Mouse (Mus musculus) liver, embryonic 11.5 days (tissue): ENCODE results near the gene Car10. TPM values are rescaled to one million over a fixed set of nuclear protein-coding genes. Genes with fewer than 3 reads are reported as not detected.

Experiments
- ATAC-seq: fragments of 200-750 bp; cut with Nextera tagmentation; replicated peaks from 2 replicates; pipeline ENCODE4 v1.8.0; 2017; ENCODE audit warnings: moderate number of reproducible peaks, mild to moderate bottlenecking, moderate TSS enrichment, moderate library complexity; ENCODE audit not compliant: low FRiP score
- DNase-seq: peaks from one replicate; pipeline ENCODE4 v3.0.0-alpha.2; 2017; ENCODE audit warnings: low spot score
- H3K27ac ChIP-seq: fragments of 300-500 bp; sonication (generic); 2 replicates; pipeline ENCODE4 v1.5.1; 2014; ENCODE audit warnings: mild to moderate bottlenecking, low read depth, low read length, control low read depth
- H3K27me3 ChIP-seq: fragments of 300-500 bp; sonication (generic); replicated peaks from 2 replicates; pipeline ENCODE4 v1.6.1; 2014; ENCODE audit warnings: low read length, mixed read lengths; ENCODE audit not compliant: control insufficient read depth, insufficient read depth
- H3K36me3 ChIP-seq: fragments of 300-500 bp; sonication (generic); 2 replicates; pipeline ENCODE4 v1.6.1; 2014; ENCODE audit warnings: mild to moderate bottlenecking, low read length, moderate library complexity, mixed read lengths; ENCODE audit not compliant: control insufficient read depth, insufficient read depth
- H3K4me1 ChIP-seq: fragments of 300-500 bp; sonication (generic); replicated peaks from 2 replicates; pipeline ENCODE4 v1.6.1; 2014; ENCODE audit warnings: low read length, mixed read lengths; ENCODE audit not compliant: control insufficient read depth, insufficient read depth
- H3K4me2 ChIP-seq: fragments of 300-500 bp; sonication (generic); 2 replicates; pipeline ENCODE4 v1.6.1; 2014; ENCODE audit warnings: mild to moderate bottlenecking, control low read depth, moderate library complexity
- H3K4me3 ChIP-seq: fragments of 300-500 bp; sonication (generic); 2 replicates; pipeline ENCODE4 v1.5.1; 2014; ENCODE audit warnings: low read depth, low read length, control low read depth
- H3K9ac ChIP-seq: fragments of 300-500 bp; sonication (generic); 2 replicates; pipeline ENCODE4 v1.6.1; 2014; ENCODE audit warnings: low read depth, low read length, control low read depth
- H3K9me3 ChIP-seq: fragments of 300-500 bp; sonication (generic); 2 replicates; pipeline ENCODE4 v1.6.1; 2016; ENCODE audit warnings: low read length, inconsistent platforms, mixed read lengths; ENCODE audit not compliant: control insufficient read depth
- WGBS: fragments of 180-500 bp; shearing (Covaris S2); extraction: QIAGEN DNeasy Blood & Tissue Kit; methylation state at CpG from one replicate; pipeline ENCODE4 v1.1.7; 2014; 5-methylcytosine and 5-hydroxymethylcytosine counted together
- polyA plus RNA-seq: library from polyadenylated mRNA; unstranded; fragments of >200 nt; fragmentation: Nextera tagmentation; extraction: Ambion mirVana; gene quantifications from 2 replicates; pipeline ENCODE4 v1.2.1, GENCODE M21; 2014

The Car10 gene
- polyA plus RNA-seq, 1 experiment from 2014 or later, result 0.18 TPM

DNA sequence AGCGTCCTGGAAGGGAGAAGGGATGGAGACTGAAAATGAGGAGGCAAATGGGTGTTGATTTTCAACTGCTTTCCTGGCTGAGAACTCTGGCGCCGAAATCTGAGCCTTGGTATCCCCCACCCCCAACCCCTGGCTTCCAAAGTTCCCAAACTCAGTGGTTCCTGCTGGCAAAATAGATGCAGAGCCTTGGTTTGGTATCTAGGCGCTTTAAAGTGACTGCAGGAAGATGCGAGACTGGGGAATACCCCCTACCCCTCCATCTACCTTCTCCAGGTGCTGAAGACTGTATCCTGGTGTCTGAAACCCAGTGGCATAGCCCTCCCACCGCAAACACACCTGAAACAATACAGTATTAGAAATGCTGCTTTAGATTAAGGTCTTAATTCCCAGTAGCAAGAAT, 2.8 kb downstream of the Car10 start:
- Histone ChIP-seq H3K27me3 (peaks cover 48% of the 10 kb centered on the region), H3K9me3 (no peaks in the 10 kb centered on the region), H3K4me2 (no peak overlapping the region), H3K4me3 (no peak overlapping the region), H3K36me3 (no peaks in the 10 kb centered on the region), H3K27ac (no peak overlapping the region), H3K4me1 (peaks cover 4% of the 10 kb centered on the region; the same call in 1 of the 2 replicates), H3K9ac (no peak overlapping the region)
- DNase-seq (no peak), ATAC-seq (no peak)
- 6% methylated on average over 6 of the region's 6 CpGs for WGBS

DNA sequence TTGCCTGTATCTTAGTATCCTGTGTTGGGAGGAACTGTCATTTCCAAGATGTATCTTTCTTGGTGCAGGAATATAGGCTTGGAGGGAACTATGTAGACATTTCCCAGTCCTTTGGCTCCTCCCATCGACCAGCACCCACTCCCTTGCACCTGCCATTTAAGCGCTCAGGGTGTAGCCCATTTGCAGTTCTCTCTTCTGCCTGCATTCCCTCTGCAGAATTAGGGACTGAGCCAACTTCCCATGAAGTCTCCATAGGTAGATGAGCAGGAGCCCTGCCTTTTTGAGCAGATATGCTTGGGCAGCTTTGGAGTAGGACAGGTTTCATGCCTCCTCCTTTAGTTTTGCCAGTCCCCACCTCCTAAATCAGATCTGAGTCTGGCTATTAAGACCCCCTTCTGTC, 3.3 kb downstream of the Car10 start:
- DNase-seq (no peak), ATAC-seq (no peak)
- H3K27me3 ChIP-seq, result peaks cover 48% of the 10 kb centered on the region
- no peak overlapping the region for H3K4me3 ChIP-seq
- WGBS, result 8% methylated on average over 2 of the region's 2 CpGs
- H3K4me2 ChIP-seq, result no peak overlapping the region
- H3K36me3 ChIP-seq, result no peaks in the 10 kb centered on the region
- H3K9me3 ChIP-seq, result no peaks in the 10 kb centered on the region
- no peak overlapping the region for H3K27ac ChIP-seq
- no peak overlapping the region for H3K9ac ChIP-seq
- H3K4me1 ChIP-seq, result peaks cover 4% of the 10 kb centered on the region; the same call in 1 of the 2 replicates

DNA sequence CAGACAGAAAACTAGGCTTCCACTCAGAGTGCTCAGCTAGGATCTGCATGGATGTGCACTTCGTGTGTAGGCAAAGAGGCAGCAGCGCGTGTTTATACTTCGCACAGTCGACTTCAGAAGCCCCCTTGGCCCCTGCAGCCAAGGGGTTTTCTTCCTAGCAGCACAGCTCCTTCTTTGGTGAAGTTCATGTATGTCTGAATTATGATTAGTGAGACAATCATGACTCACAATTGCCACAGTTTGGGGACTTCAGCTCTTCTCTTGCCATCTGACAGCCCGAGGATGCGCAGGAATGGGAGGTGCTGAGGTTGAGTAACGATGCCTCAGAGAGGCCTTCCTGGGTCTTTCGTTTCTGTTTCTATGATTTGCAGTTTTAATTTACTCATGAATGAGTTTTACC, 4.5 kb downstream of the Car10 start:
- 81% methylated on average over 9 of the region's 9 CpGs for WGBS
- H3K36me3 ChIP-seq, result no peaks in the 10 kb centered on the region
- H3K4me2 ChIP-seq, result no peak overlapping the region
- no peaks in the 10 kb centered on the region for H3K9me3 ChIP-seq
- H3K4me1 ChIP-seq, result peaks cover 4% of the 10 kb centered on the region; the same call in 1 of the 2 replicates
- no peak overlapping the region for H3K9ac ChIP-seq
- ATAC-seq (no peak), DNase-seq (no peak)
- no peak overlapping the region for H3K4me3 ChIP-seq
- peaks cover 45% of the 10 kb centered on the region for H3K27me3 ChIP-seq
- no peak overlapping the region for H3K27ac ChIP-seq

DNA sequence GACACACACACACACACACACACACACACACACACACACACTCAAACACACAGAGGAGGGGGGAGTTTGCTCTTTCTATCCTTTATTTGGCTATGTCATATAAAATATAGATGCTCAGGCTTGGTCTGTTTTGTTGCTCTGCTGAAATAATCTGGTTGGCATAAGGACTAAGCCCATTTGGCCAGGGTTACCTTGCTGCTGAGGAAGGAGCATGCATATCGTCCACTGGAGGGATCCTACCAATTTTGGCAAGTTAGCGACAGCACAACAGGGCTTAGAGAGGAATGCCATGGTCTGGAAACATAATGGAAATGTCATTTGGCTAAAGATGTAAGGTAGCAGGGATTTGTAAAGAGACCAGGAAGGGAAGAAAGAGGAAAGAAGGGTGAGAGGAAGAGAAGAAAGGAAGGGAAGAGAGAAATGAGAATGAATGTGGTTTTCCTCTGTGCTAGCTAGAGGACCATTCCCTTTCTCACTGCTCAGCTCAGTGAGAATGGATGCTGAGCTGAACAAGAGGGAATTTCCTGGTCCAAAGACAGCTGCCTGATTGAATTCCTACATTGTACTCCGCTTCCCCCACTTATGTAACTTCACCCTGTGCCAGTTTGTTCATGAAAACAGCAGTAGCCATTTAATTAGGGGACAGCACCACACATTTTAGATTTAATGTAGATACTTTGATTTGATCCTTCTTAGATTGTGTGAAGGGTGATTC, 5.4 kb downstream of the Car10 start:
- H3K4me1 ChIP-seq, result peaks cover 4% of the 10 kb centered on the region; the same call in 1 of the 2 replicates
- H3K4me2 ChIP-seq, result no peak overlapping the region
- no peak overlapping the region for H3K4me3 ChIP-seq
- no peaks in the 10 kb centered on the region for H3K36me3 ChIP-seq
- DNase-seq (no peak), ATAC-seq (no peak)
- WGBS, result 63% methylated on average over 3 of the region's 3 CpGs
- H3K9ac ChIP-seq, result no peak overlapping the region
- no peaks in the 10 kb centered on the region for H3K9me3 ChIP-seq
- no peak overlapping the region for H3K27ac ChIP-seq
- H3K27me3 ChIP-seq, result peaks cover 36% of the 10 kb centered on the region

DNA sequence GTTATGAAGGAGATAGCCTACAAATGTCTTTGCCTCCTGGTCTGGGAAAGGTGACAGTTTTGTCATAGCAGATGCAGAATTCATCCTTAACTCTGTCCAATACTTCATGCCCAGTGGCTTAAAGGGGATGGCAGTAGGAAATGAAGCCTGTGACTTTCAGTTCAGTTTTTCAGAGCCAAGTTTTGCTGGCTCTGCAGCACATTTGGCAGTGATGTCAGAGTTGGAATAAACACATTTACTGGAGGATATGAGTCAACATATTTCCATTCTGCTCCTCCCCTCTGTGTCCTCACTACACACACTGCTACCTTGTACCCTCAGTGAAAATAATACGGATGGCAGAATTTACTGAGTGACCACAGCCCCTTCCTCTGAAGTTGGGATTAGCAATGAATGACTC, 11.6 kb downstream of the Car10 start:
- no peaks in the 10 kb centered on the region for H3K4me1 ChIP-seq
- no peak for DNase-seq

DNA sequence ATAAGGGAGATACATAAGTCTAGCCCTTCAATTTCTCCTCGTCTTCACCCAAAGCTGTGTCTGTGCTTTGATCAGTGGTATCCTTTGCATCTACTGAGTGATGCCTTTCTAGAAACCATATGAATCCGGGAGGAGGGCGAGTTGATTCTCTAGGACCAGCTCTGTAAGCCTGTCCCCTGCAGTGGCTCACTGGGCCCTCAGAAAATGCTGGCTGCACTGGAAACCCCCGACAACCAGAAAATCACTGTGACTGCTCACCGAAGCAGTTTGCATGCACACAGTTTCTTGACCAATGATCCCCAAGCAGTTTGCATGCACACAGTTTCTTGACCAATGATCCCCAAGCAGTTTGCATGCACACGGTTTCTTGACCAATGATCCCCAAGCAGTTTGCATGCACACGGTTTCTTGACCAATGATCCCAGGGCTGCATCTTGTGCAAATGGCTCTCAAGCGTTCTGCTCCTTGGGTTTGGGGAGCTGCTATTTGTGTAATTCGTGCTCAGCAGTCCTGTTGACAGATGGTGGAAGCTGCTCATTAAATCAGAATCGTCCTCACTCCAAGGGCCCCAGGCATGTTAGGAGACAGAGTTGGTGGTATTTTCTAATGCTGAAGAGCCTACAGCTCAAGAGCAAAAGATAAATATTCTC, 23.1 kb downstream of the Car10 start:
- no peaks in the 10 kb centered on the region for H3K27me3 ChIP-seq
- no peak overlapping the region for H3K9ac ChIP-seq
- H3K36me3 ChIP-seq, result no peaks in the 10 kb centered on the region
- no peak overlapping the region for H3K4me3 ChIP-seq
- H3K4me2 ChIP-seq, result no peak overlapping the region
- ATAC-seq (no peak), DNase-seq (no peak)
- H3K9me3 ChIP-seq, result no peaks in the 10 kb centered on the region
- H3K27ac ChIP-seq, result no peak overlapping the region
- H3K4me1 ChIP-seq, result no peaks in the 10 kb centered on the region
- 71% methylated on average over 10 of the region's 10 CpGs for WGBS

More for the DNA sequence above, 11.6 kb downstream of the Car10 start:
- no peaks in the 10 kb centered on the region for H3K9me3 ChIP-seq
- H3K27ac ChIP-seq, result no peak overlapping the region
- H3K27me3 ChIP-seq, result no peaks in the 10 kb centered on the region
- 63% methylated on average over 1 of the region's 1 CpGs for WGBS
- H3K9ac ChIP-seq, result no peak overlapping the region
- H3K4me3 ChIP-seq, result no peak overlapping the region
- ATAC-seq, result no peak
- no peak overlapping the region for H3K4me2 ChIP-seq
- H3K36me3 ChIP-seq, result no peaks in the 10 kb centered on the region

DNA sequence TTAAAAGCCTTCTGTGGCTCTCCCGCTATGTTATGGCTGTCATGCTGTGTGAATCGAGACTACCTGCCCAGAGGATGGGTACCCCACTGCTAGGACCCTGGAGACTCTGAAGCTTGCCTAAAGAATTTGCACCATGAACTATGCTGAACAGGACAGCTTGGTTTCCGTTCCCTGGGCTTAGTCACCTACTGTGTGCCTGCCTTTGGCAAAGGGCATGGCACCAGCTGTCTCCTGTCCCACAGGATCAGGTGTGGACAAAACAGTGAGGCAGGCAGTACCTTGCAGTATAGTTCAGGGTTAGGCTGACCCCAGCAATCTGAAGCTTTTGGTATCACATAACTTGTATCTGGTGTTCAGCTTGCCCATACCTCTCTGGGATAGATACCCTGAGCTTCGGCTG, 25.9 kb downstream of the Car10 start:
- Histone ChIP-seq H3K4me2 (no peak overlapping the region), H3K9ac (no peak overlapping the region), H3K27ac (no peak overlapping the region), H3K27me3 (no peaks in the 10 kb centered on the region), H3K4me1 (no peaks in the 10 kb centered on the region), H3K36me3 (no peaks in the 10 kb centered on the region), H3K4me3 (no peak overlapping the region), H3K9me3 (no peaks in the 10 kb centered on the region)
- 77% methylated on average over 4 of the region's 4 CpGs for WGBS
- ATAC-seq (no peak), DNase-seq (no peak)

DNA sequence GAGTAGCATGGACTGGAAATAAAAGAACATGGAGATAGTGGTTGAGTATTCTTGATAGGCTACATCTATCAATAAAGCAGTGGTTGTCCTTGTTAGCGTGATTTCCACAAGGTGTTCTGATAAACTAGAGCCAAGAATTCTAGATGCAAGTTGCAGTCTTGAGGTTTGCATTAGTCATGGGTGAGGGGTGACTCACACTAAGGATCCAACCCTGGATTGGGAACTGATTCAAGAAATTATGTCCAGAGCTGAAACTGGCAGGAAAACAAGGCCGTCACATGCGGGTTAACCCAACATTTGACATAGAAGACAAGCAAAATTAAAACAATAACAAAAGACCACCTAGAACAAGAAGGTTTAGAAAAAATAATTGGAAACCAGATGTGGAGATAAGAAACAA, 28.6 kb downstream of the Car10 start:
- 72% methylated on average over 3 of the region's 3 CpGs for WGBS

DNA sequence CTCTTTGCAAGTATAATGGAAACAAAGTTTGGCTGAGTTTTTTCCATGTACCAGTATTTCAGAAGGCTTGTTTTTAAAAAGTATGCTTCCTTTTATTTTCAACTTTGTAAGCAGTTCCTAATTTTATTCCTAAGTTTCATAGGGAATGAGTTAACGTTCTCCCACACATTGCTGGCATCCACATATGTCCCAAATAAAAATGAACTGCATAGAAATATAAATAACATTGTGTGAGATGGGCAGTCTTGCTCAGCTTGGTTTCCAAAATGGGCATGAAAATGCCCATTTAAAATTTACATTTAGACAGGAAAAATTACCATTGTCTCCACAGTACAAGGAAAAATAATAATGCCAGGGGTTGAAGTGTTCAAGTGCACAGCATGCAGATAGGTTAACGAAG, 30.7 kb downstream of the Car10 start:
- Histone ChIP-seq H3K4me1 (no peaks in the 10 kb centered on the region), H3K9ac (no peak overlapping the region), H3K27me3 (no peaks in the 10 kb centered on the region), H3K4me2 (no peak overlapping the region), H3K4me3 (no peak overlapping the region), H3K27ac (no peak overlapping the region), H3K9me3 (no peaks in the 10 kb centered on the region), H3K36me3 (no peaks in the 10 kb centered on the region)
- DNase-seq (no peak), ATAC-seq (no peak)
- 65% methylated on average over 2 of the region's 2 CpGs for WGBS

More for the DNA sequence above, 28.6 kb downstream of the Car10 start:
- Histone ChIP-seq H3K4me3 (no peak overlapping the region), H3K9ac (no peak overlapping the region), H3K4me1 (no peaks in the 10 kb centered on the region), H3K9me3 (no peaks in the 10 kb centered on the region), H3K27ac (no peak overlapping the region), H3K4me2 (no peak overlapping the region), H3K27me3 (no peaks in the 10 kb centered on the region), H3K36me3 (no peaks in the 10 kb centered on the region)
- no peak for DNase-seq
- no peak for ATAC-seq
